Mouse (Mus musculus): ENCODE data around the gene Suz12.
"Not testable (repeated sequence)": the region's sequence is repeated elsewhere in the genome, so short reads cannot be mapped to it uniquely, and the experiment has no call there.

Suz12 gene

GRCm38 (mm10) chr11:79991600-79991999 lies 1.3 kb upstream of the Suz12 start:
- no peak for DNase-seq (ENCODE audit: low read depth in 1 of 2, low spot score in 2 of 2)

- DNase-seq (ENCODE audit: low read depth in 1 of 2, low spot score in 2 of 2) = peak in 1 of 2 experiments; percentile 5
Observed at GRCm38 (mm10) chr11:79992035-79992591, 793 bp upstream of the Suz12 start.

- DNase-seq (ENCODE audit: low read depth in 1 of 2, low spot score in 2 of 2) = peak in 1 of 2 experiments; percentile 21
Observed at GRCm38 (mm10) chr11:79993356-79994270, 707 bp downstream of the Suz12 start.

GRCm38 (mm10) chr11:79994271-79994988 lies 1.5 kb downstream of the Suz12 start:
- DNase-seq (ENCODE audit: low read depth in 1 of 2, low spot score in 2 of 2) = no peak

GRCm38 (mm10) chr11:80016533-80016932 lies 23.6 kb downstream of the Suz12 start:
- not testable (repeated sequence) for DNase-seq (ENCODE audit: low read depth in 1 of 2, low spot score in 2 of 2)

- no peak for DNase-seq (ENCODE audit: low read depth in 1 of 2, low spot score in 2 of 2)
Observed at GRCm38 (mm10) chr11:80019792-80020191, 26.9 kb downstream of the Suz12 start.

- DNase-seq (ENCODE audit: low read depth in 1 of 2, low spot score in 2 of 2) = no peak
Observed at GRCm38 (mm10) chr11:80021306-80021705, 28.4 kb downstream of the Suz12 start.

GRCm38 (mm10) chr11:80037495-80037894 lies 44.6 kb downstream of the Suz12 start:
- DNase-seq (ENCODE audit: low read depth in 1 of 2, low spot score in 2 of 2) = no peak

GRCm38 (mm10) chr11:80042615-80043418 lies 49.9 kb downstream of the Suz12 start:
- DNase-seq (ENCODE audit: low read depth in 1 of 2, low spot score in 2 of 2) = peak; percentile 21 to 26

- DNase-seq (ENCODE audit: low read depth in 1 of 2, low spot score in 2 of 2) = peak in 1 of 2 experiments; percentile 61
Observed at GRCm38 (mm10) chr11:80043419-80043817, 50.5 kb downstream of the Suz12 start.

GRCm38 (mm10) chr11:80046856-80047255 lies 54.0 kb downstream of the Suz12 start:
- DNase-seq (ENCODE audit: low read depth in 1 of 2, low spot score in 2 of 2) = no peak

GRCm38 (mm10) chr11:80050088-80050487 lies 57.2 kb downstream of the Suz12 start:
- no peak for DNase-seq (ENCODE audit: low read depth in 1 of 2, low spot score in 2 of 2)

- DNase-seq (ENCODE audit: low read depth in 1 of 2, low spot score in 2 of 2) = no peak
Observed at GRCm38 (mm10) chr11:80052456-80052855, 59.5 kb downstream of the Suz12 start.

GRCm38 (mm10) chr11:80053171-80053570 lies 60.3 kb downstream of the Suz12 start:
- no peak for DNase-seq (ENCODE audit: low read depth in 1 of 2, low spot score in 2 of 2)

- DNase-seq (ENCODE audit: low read depth in 1 of 2, low spot score in 2 of 2) = no peak
Observed at GRCm38 (mm10) chr11:80054659-80055058, 61.8 kb downstream of the Suz12 start.

- no peak for DNase-seq (ENCODE audit: low read depth in 1 of 2, low spot score in 2 of 2)
Observed at GRCm38 (mm10) chr11:80056141-80056540, 63.2 kb downstream of the Suz12 start.

GRCm38 (mm10) chr11:80062159-80062558 lies 69.3 kb downstream of the Suz12 start:
- no peak for DNase-seq (ENCODE audit: low read depth in 1 of 2, low spot score in 2 of 2)

GRCm38 (mm10) chr11:80066373-80066772 lies 73.5 kb downstream of the Suz12 start:
- DNase-seq (ENCODE audit: low read depth in 1 of 2, low spot score in 2 of 2) = not testable (repeated sequence)

GRCm38 (mm10) chr11:80067558-80067957 lies 74.7 kb downstream of the Suz12 start:
- no peak for DNase-seq (ENCODE audit: low read depth in 1 of 2, low spot score in 2 of 2)

GRCm38 (mm10) chr11:80069815-80070214 lies 76.9 kb downstream of the Suz12 start:
- DNase-seq (ENCODE audit: low read depth in 1 of 2, low spot score in 2 of 2) = no peak

- DNase-seq (ENCODE audit: low read depth in 1 of 2, low spot score in 2 of 2) = no peak
Observed at GRCm38 (mm10) chr11:80071039-80071438, 78.1 kb downstream of the Suz12 start.

All from monocyte, adult 2 months (primary cell).